Comparison of ENCODE assay signal across 9 mouse cellular contexts in genomic region chr2:178264389-178264788, GRCm38 (mm10).
DNase-seq lines count a peak whose midpoint lies in the region; ATAC-seq and TF ChIP-seq lines count a peak whose summit lies in the region.
"Had no signal": no experiment of that assay in that cellular context is flagged by ENCODE, and none has a peak within 500 bp of the region (broad histone marks: within the 10 kb centered on the region; RNA-seq: fewer than 3 reads in every experiment).

No protein-coding gene starts in this region.

- no peak for TF ChIP-seq EP300 in stomach, postnatal 0 days (optimal IDR thresholded peaks at IDR 0.05)

- peaks cover 15% of the 10 kb centered on the region for H3K4me1 ChIP-seq in heart, embryonic 11.5 days (ENCODE audit: control insufficient read depth, insufficient read depth, low read length)
- H3K4me1 ChIP-seq in kidney, embryonic 14.5 days (ENCODE audit: control insufficient read depth, insufficient read depth, low read length) = no peaks in the 10 kb centered on the region
- 0 out of 2 replicates have a peak, but pooled peaks cover 3% of the 10 kb centered on the region for H3K4me1 ChIP-seq in limb, embryonic 11.5 days (ENCODE audit: control insufficient read depth, insufficient read depth, low read length)
- peaks cover 8% of the 10 kb centered on the region; the same call in 1 of the 2 replicates for H3K4me1 ChIP-seq in midbrain, embryonic 14.5 days (ENCODE audit: control insufficient read depth, insufficient read depth, low read length)
- H3K4me1 ChIP-seq in stomach, postnatal 0 days (replicated peaks; ENCODE audit: control insufficient read depth, insufficient read depth) = no peaks in the 10 kb centered on the region

- DNase-seq in 416B (ENCODE audit: low read depth) = peak; percentile 43
- DNase-seq in brain, adult 2 months (ENCODE audit: low read depth, low spot score) = peak; percentile 94
- DNase-seq in limb, embryonic 11.5 days (ENCODE audit: low spot score) = peak; percentile 95
- DNase-seq in midbrain, embryonic 14.5 days = peak; percentile 92
- peak; percentile 82 for DNase-seq in stomach, postnatal 0 days (ENCODE audit: low spot score)

- 6% methylated on average over 8 of the region's 8 CpGs for WGBS in heart, embryonic 11.5 days (ENCODE audit: insufficient replicate concordance)
- WGBS in kidney, embryonic 14.5 days = 5% methylated on average over 8 of the region's 8 CpGs
- WGBS in limb, embryonic 11.5 days = 10% methylated on average over 8 of the region's 8 CpGs
- WGBS in midbrain, embryonic 14.5 days = 6% methylated on average over 8 of the region's 8 CpGs
- WGBS in stomach, postnatal 0 days = 4% methylated on average over 8 of the region's 8 CpGs

- H3K4me2 ChIP-seq in heart, embryonic 11.5 days = no peak overlapping the region
- H3K4me2 ChIP-seq in kidney, embryonic 14.5 days (replicated peaks; ENCODE audit: low read depth, low read length) = no peak overlapping the region
- H3K4me2 ChIP-seq in limb, embryonic 11.5 days (ENCODE audit: low read depth, severe bottlenecking) = no peak overlapping the region
- H3K4me2 ChIP-seq in midbrain, embryonic 14.5 days (ENCODE audit: low read length) = no peak overlapping the region
- H3K4me2 ChIP-seq in stomach, postnatal 0 days (replicated peaks; ENCODE audit: low read depth) = no peak overlapping the region

- no peaks in the 10 kb centered on the region for H3K36me3 ChIP-seq in heart, embryonic 11.5 days (ENCODE audit: control insufficient read depth, insufficient read depth, low read length)
- no peaks in the 10 kb centered on the region for H3K36me3 ChIP-seq in kidney, embryonic 14.5 days (ENCODE audit: control insufficient read depth, insufficient read depth, low read length)
- H3K36me3 ChIP-seq in limb, embryonic 11.5 days (ENCODE audit: control insufficient read depth, insufficient read depth, low read length) = no peaks in the 10 kb centered on the region
- peaks cover 17% of the 10 kb centered on the region for H3K36me3 ChIP-seq in midbrain, embryonic 14.5 days (ENCODE audit: control insufficient read depth, insufficient read depth, low read length)
- no peaks in the 10 kb centered on the region for H3K36me3 ChIP-seq in stomach, postnatal 0 days (ENCODE audit: control insufficient read depth, insufficient read depth, low read length)

- ATAC-seq in erythroblast, adult 5-6 weeks (replicated peaks; ENCODE audit: low FRiP score, poor library complexity, severe bottlenecking) = peak; percentile 71; the same call in 1 of the 2 replicates
- 0 out of 2 replicates have a peak, but pooled peaks have one; percentile 31 for ATAC-seq in heart, embryonic 11.5 days (replicated peaks; ENCODE audit: insufficient number of reproducible peaks, low FRiP score, low TSS enrichment)
- ATAC-seq in kidney, embryonic 14.5 days (ENCODE audit: low FRiP score, low TSS enrichment) = peak; percentile 87; the same call in 1 of the 2 replicates
- ATAC-seq in limb, embryonic 11.5 days (ENCODE audit: insufficient number of reproducible peaks, low FRiP score, low TSS enrichment, low read depth) = peak; percentile 71
- ATAC-seq in midbrain, embryonic 14.5 days (ENCODE audit: low FRiP score, low TSS enrichment) = peak; percentile 68; the same call in 1 of the 2 replicates
- no peak for ATAC-seq in stomach, postnatal 0 days (ENCODE audit: low FRiP score, low TSS enrichment)
- ATAC-seq: Patski had no signal

- no peak overlapping the region for H3K27ac ChIP-seq in heart, embryonic 11.5 days (ENCODE audit: low read depth, low read length)
- no peak overlapping the region for H3K27ac ChIP-seq in kidney, embryonic 14.5 days (ENCODE audit: low read depth, low read length)
- H3K27ac ChIP-seq in limb, embryonic 11.5 days (replicated peaks; ENCODE audit: low read depth, low read length) = no peak overlapping the region
- no peak overlapping the region for H3K27ac ChIP-seq in midbrain, embryonic 14.5 days (replicated peaks; ENCODE audit: low read depth, low read length)
- H3K27ac ChIP-seq in stomach, postnatal 0 days (replicated peaks) = no peak overlapping the region

- peak; percentile 87 for TF ChIP-seq CTCF in stomach, postnatal 0 days (IDR thresholded peaks at IDR 0.05; ENCODE audit: low read depth)

- H3K9me3 ChIP-seq in heart, embryonic 11.5 days (replicated peaks; ENCODE audit: control insufficient read depth, low read length) = no peaks in the 10 kb centered on the region
- no peaks in the 10 kb centered on the region for H3K9me3 ChIP-seq in kidney, embryonic 14.5 days (ENCODE audit: control insufficient read depth, low read length)
- no peaks in the 10 kb centered on the region for H3K9me3 ChIP-seq in limb, embryonic 11.5 days (ENCODE audit: control insufficient read depth, low read length)
- no peaks in the 10 kb centered on the region for H3K9me3 ChIP-seq in midbrain, embryonic 14.5 days (ENCODE audit: control insufficient read depth, low read length)
- no peaks in the 10 kb centered on the region for H3K9me3 ChIP-seq in stomach, postnatal 0 days (ENCODE audit: control insufficient read depth, low read length)

- H3K27me3 ChIP-seq in heart, embryonic 11.5 days (ENCODE audit: control insufficient read depth, insufficient read depth, low read length) = no peaks in the 10 kb centered on the region
- H3K27me3 ChIP-seq in kidney, embryonic 14.5 days (ENCODE audit: control insufficient read depth, insufficient read depth, low read length) = no peaks in the 10 kb centered on the region
- H3K27me3 ChIP-seq in limb, embryonic 11.5 days (ENCODE audit: control insufficient read depth, insufficient read depth, low read length) = no peaks in the 10 kb centered on the region
- no peaks in the 10 kb centered on the region for H3K27me3 ChIP-seq in midbrain, embryonic 14.5 days (ENCODE audit: control insufficient read depth, insufficient read depth, low read length)
- no peaks in the 10 kb centered on the region for H3K27me3 ChIP-seq in stomach, postnatal 0 days (ENCODE audit: control insufficient read depth, insufficient read depth, low read length)
- H3K27me3 ChIP-seq: Patski had no signal

- no peak overlapping the region for H3K9ac ChIP-seq in heart, embryonic 11.5 days (ENCODE audit: low read depth, low read length)
- no peak overlapping the region for H3K9ac ChIP-seq in kidney, embryonic 14.5 days (ENCODE audit: low read depth, low read length)
- no peak overlapping the region for H3K9ac ChIP-seq in limb, embryonic 11.5 days (ENCODE audit: low read length)
- no peak overlapping the region for H3K9ac ChIP-seq in midbrain, embryonic 14.5 days (replicated peaks; ENCODE audit: low read length)
- H3K9ac ChIP-seq in stomach, postnatal 0 days (ENCODE audit: low read length) = no peak overlapping the region

- H3K4me3 ChIP-seq in heart, embryonic 11.5 days (ENCODE audit: low read depth, low read length) = no peak overlapping the region
- H3K4me3 ChIP-seq in kidney, embryonic 14.5 days (ENCODE audit: low read length) = no peak overlapping the region
- no peak overlapping the region for H3K4me3 ChIP-seq in limb, embryonic 11.5 days (ENCODE audit: low read depth, low read length)
- no peak overlapping the region for H3K4me3 ChIP-seq in midbrain, embryonic 14.5 days (replicated peaks; ENCODE audit: low read depth, low read length)
- no peak overlapping the region for H3K4me3 ChIP-seq in stomach, postnatal 0 days (ENCODE audit: low read depth, low read length)

Comparison
In these comparisons a context has a peak if more than half of its experiments do, and no peak if none do; other contexts are left out.
1. DNase-seq: peak in every context shown above with its lines; median percentile 95 in limb, embryonic 11.5 days; 94 in brain, adult 2 months; 92 in midbrain, embryonic 14.5 days; 82 in stomach, postnatal 0 days; 43 in 416B.